In the genomic region with DNA sequence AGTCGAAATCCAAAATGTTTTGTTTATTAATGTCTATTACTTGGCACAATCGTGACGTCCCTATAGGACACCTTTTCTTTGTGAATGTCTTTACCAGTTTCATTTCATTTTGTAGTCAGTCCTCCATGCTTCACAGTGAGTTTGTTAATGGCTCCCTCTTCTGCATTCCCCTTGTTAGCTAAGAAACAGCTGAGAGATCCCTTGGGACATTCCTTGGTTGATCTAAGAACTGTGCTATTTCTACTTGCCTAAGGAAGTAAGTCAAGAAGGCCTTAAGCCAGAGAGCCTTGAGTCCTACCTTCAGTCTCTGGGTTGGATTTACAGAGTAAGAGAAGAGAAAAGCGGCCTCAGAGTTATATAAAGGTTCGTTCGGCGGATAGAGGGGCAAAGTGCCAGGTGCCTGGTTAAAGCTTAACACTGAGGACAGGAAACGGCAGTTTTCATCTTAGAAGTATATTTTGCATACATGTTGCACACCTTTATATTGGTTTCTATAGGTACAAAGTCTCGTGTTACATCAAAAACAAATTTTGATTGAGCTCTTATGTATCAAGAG, we compare ENCODE assay signal across 19 mouse cellular contexts. TPM values are rescaled to one million over a fixed set of nuclear protein-coding genes. Genes with fewer than 3 reads are reported as not detected.
DNase-seq lines count a peak whose midpoint lies in the region; ATAC-seq and TF ChIP-seq lines count a peak whose summit lies in the region.
"Had no signal": no experiment of that assay in that cellular context is flagged by ENCODE, and none has a peak within 500 bp of the region (broad histone marks: within the 10 kb centered on the region; RNA-seq: fewer than 3 reads in every experiment).

No protein-coding gene starts in this region.

- no peaks in the 10 kb centered on the region for H3K36me3 ChIP-seq in small intestine, adult 2 months (ENCODE audit: control insufficient read depth, insufficient read depth, low read length)
- H3K36me3 ChIP-seq: embryonic facial prominence, embryonic 15.5 days; G1E; midbrain, embryonic 13.5 days had no signal

- peaks cover 14% of the 10 kb centered on the region; the same call in 1 of the 2 replicates for H3K4me1 ChIP-seq in small intestine, adult 2 months (ENCODE audit: control insufficient read depth, insufficient read depth, insufficient read length, low read length)
- H3K4me1 ChIP-seq: embryonic facial prominence, embryonic 15.5 days; midbrain, embryonic 13.5 days had no signal

- no peaks in the 10 kb centered on the region for H3K27me3 ChIP-seq in small intestine, adult 2 months (ENCODE audit: control insufficient read depth, insufficient read depth, low read length)
- H3K27me3 ChIP-seq: embryonic facial prominence, embryonic 15.5 days; midbrain, embryonic 13.5 days had no signal

- no peak for TF ChIP-seq CTCF in small intestine, adult 2 months (IDR thresholded peaks at IDR 0.05; ENCODE audit: extremely low read depth, insufficient read length, insufficient replicate concordance, low read depth, low read length)

- intact Hi-C loops in left cerebral cortex, postnatal 4 days (cut with DNase I), result no loop called here

- no peak for TF ChIP-seq POLR2A in small intestine, adult 2 months (IDR thresholded peaks at IDR 0.05; ENCODE audit: low read depth, low read length)

- peak overlapping the region; percentile 95 for H3K27ac ChIP-seq in small intestine, adult 2 months (ENCODE audit: insufficient read depth, low read depth, low read length)
- H3K27ac ChIP-seq: embryonic facial prominence, embryonic 15.5 days; hindbrain, embryonic 14.5 days; left cerebral cortex, adult 2 months; midbrain, embryonic 13.5 days had no signal

- H3K4me3 ChIP-seq in small intestine, adult 2 months (ENCODE audit: low read depth, low read length), result no peak overlapping the region
- H3K4me3 ChIP-seq: embryonic facial prominence, embryonic 15.5 days; left cerebral cortex, adult 2 months; midbrain, embryonic 13.5 days had no signal

- WGBS in small intestine, adult 2 months, result 28% methylated on average over 9 of the region's 9 CpGs

- peak; percentile 17 for DNase-seq in adipocyte (ENCODE audit: low spot score)
- DNase-seq in kidney, adult 18-20 months, result peak; percentile 70
- peak; percentile 71 for DNase-seq in kidney, postnatal 10 days
- DNase-seq in left cerebral cortex, postnatal 4 days, result no peak
- DNase-seq in layer of hippocampus, adult 8-10 months (ENCODE audit: low spot score in 2 of 2), result no peak
- DNase-seq: adrenal gland, adult 2 months; cerebellum, postnatal 10 days; gastrocnemius, postnatal 25 days; heart, postnatal 10 days; liver; lung, embryonic 14.5 days; thymus, adult 18-20 months had no signal

- no peak for ATAC-seq in megakaryocyte, adult 5-6 weeks (ENCODE audit: poor library complexity, severe bottlenecking)
- ATAC-seq: midbrain, embryonic 13.5 days had no signal

RNA-seq across cellular contexts. Expression of gene Hook1, which starts 33.2 kb away (rescaled TPM):
- polyA plus RNA-seq in small intestine, adult 2 months (2012; rRNA removed), result 6.4 and 8.3 TPM in 2 replicates
- 10 to 100 TPM; 75.0 to 80.3 TPM for total RNA-seq in left cerebral cortex, postnatal 4 days (2021)
- total RNA-seq in megakaryocyte, adult 5-6 weeks (2015), result 2.0 and 3.6 TPM in 2 replicates
- 2.9 and 8.1 TPM in 2 replicates for total RNA-seq in megakaryocyte, adult 5-6 weeks (2017)
- 10 to 100 TPM; 58.7 to 73.1 (median 64.3) TPM for total RNA-seq in layer of hippocampus, adult 8-10 months (2022)
- polyA plus RNA-seq: G1E had no signal

Comparison
In these comparisons a context has a peak if more than half of its experiments do, and no peak if none do; other contexts are left out.
1. DNase-seq: peak in adipocyte (single experiment), kidney, adult 18-20 months (single experiment) and kidney, postnatal 10 days (single experiment); none in left cerebral cortex, postnatal 4 days (single experiment) and layer of hippocampus, adult 8-10 months (0 of 2).
2. RNA of gene Hook1, which starts 33.2 kb away (total RNA-seq): 75.0 to 80.3 TPM in left cerebral cortex, postnatal 4 days and 58.7 to 73.1 TPM in layer of hippocampus, adult 8-10 months; 2.0 to 8.1 TPM in megakaryocyte, adult 5-6 weeks; every median in the first group is over 4 times any median in the second.